Mouse (Mus musculus): ENCODE data around the gene Gal3st2. TPM values are rescaled to one million over a fixed set of nuclear protein-coding genes. Genes with fewer than 3 reads are reported as not detected.
"Not testable (repeated sequence)": the region's sequence is repeated elsewhere in the genome, so short reads cannot be mapped to it uniquely, and the experiment has no call there.

The Gal3st2 gene
- under 1 TPM; 0.12 to 0.56 TPM for total RNA-seq (2021)
- long read RNA-seq, experiment 1, result 0 reads
- long read RNA-seq, experiment 2, result 0 reads

DNA sequence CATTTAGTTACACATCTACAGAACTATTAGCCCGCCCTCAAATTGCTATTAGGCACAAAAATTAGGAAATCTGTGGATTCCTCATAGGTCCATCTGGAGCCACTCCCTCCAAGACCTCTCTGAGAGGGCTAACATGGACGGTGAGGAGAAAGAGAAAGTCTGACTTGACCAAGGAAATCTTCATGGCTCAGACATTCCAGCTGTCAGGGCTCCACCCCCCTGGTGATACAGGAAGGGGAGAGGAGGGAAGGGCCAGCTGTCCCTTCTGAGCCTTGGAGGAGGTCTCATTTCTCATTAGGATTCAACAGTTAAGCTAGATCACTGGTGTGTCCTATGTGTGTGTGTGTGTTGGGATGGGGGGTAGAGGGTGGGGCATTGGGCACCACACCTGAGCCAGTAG is at the start of gene Gal3st2:
Gene Gal3st2 (plus strand): TSS at position 259 of the 400 bp plus-strand sequence.
- not testable (repeated sequence) for H3K4me3 ChIP-seq; DNase-seq (ENCODE audit: low spot score in 2 of 2); H3K27ac ChIP-seq

DNA sequence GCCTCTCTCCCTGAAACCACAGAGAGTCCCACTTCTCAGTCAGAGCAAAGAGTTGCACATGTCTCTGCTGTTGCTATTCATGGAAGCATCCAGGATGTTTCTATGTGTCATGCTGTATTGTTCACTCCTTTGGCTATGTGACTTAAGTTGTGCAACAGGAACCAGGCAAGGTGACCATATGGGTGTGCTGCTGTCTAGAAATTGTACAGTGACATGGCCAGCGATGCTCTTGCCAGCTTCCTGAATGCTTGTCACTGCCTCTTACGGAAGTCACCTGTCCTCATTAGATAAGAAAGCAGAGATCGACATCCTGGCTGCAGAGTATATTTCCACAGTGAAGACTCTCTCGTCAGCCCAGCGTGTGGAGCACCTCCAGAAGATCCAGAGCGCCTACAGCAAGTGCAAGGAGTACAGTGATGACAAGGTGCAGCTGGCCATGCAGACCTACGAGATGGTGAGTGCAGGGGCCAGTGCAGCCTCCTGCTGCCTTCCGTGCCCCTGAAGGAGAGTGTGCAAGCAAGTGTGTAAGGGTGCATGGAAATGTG is 49.5 kb upstream of the Gal3st2 start:
- no peak overlapping the region for H3K27ac ChIP-seq
- no peak for DNase-seq (ENCODE audit: low spot score in 2 of 2)
- TF ChIP-seq CTCF (conservative IDR thresholded peaks at IDR 0.05), result no peak

DNA sequence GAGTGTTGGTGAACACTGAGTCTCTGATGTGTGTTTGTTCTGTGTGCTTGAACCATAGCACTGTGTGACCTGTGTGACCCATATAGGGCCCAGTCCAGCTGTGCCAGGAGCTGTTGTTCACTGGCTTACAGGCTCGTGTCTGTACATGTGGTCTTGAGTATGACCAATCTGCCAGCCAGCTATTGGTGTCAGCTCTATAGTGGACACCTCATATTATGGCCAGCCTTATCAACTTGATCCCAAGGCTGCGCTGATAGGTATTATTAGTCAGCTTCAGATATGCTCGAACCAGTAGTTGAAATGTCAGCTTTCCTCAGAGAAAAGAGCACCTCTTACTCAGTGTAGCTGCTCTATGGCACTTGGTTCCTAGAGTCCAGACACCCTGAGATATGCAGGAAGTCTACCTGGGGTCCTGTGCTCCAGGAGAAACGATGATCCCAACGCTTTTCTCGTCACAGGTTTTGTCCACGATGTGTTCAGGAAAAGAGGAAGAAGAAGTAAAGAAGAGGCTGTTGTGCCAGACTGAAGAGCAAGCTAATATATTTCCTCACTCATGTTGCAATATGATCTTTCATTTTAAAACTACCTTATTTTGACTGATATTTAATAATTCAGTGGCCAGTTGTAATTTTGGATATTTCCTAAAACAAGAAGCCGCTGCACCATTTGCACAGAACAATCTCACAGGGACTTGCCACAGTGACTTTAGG is 43.1 kb upstream of the Gal3st2 start:
- no peak overlapping the region for H3K4me3 ChIP-seq
- no peak overlapping the region for H3K27ac ChIP-seq
- TF ChIP-seq CTCF (conservative IDR thresholded peaks at IDR 0.05), result no peak
- no peak for DNase-seq (ENCODE audit: low spot score in 2 of 2)

More for the DNA sequence above, 49.5 kb upstream of the Gal3st2 start:
- no peak overlapping the region for H3K4me3 ChIP-seq

DNA sequence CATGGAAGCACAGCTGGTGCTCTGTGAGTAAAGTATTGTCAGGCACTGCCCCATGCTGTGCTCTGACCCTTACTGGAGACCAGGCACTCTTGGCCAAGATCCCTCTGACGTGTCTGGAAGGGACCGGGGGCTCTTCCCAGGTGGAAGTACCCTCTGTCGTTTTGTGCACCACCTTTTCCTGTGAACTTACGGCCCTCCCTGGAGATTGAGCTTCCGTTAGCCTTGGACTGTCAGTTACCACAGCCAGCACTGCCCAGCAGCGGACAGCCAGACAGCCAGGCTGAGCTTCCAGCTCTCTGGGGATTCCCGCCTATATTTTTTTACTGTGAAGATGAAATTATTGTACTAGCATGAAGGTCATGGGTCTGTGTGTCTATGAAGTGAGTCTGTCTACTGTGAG is 42.4 kb upstream of the Gal3st2 start:
- DNase-seq (ENCODE audit: low spot score in 2 of 2), result no peak
- H3K4me3 ChIP-seq, result no peak overlapping the region
- H3K27ac ChIP-seq, result no peak overlapping the region
- no peak for TF ChIP-seq CTCF (conservative IDR thresholded peaks at IDR 0.05)

DNA sequence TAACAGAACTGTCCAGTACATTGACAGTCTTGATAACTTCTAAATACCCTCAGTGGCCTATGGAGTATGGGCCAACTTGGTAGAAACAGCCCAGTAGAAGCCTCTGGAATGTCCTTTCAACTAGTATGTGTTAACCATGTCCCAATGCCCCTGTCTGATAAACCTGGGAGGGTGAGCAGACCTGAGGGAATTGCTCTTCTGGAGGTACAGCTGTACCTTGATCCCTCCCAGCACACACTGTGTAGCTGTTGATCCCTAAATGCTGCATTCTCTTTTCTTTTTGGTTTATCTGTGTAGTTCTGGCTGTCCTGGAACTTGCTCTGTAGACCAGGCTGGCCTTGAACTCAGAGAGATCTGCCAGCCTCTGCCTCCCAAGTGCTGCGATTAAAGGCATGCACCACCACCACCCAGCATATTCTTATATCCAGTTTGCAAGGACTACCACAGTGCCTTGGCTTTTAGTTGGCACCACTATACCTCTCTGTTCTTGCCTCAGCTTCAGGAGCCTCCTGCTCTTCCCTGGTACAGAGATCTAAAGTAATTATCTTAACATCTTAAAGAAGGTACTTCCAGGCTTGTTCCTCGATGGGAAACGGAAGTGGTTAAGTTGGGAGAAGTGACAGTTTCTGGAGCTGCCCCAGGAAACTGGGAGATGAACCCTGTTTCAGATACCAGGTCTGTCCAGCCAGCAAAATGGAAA is 37.2 kb upstream of the Gal3st2 start:
- no peak overlapping the region for H3K4me3 ChIP-seq
- peak overlapping the region; percentile 99 for H3K27ac ChIP-seq
- DNase-seq (ENCODE audit: low spot score in 2 of 2), result no peak
- no peak for TF ChIP-seq CTCF (conservative IDR thresholded peaks at IDR 0.05)

DNA sequence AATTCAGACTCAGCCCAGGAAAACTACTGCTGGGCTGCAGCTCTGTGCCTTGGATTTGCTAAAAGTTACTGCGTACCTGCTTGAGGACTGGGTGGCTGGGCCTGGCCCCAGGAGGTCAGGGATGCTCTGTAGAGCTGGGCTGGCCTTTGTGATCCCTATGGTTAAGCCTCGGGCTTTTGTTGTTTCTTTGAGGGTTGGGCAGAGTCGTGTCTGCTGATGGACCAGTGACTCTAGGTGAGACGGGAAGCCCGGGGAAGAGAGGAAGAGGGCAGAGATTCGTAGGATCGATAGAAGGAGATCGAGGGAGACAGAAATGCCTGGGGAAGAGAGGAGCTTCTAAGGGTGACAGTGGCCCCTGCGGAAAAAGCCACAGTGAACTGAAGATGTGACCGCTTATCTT is 36.5 kb upstream of the Gal3st2 start, which contains the start of gene D2hgdh:
Gene D2hgdh (plus strand): TSS at position 301 of the 400 bp plus-strand sequence.
- no peak for DNase-seq (ENCODE audit: low spot score in 2 of 2)
- Histone ChIP-seq H3K27ac (peak within 1 kb of the TSS; percentile 99), H3K4me3 (peak within 1 kb of the TSS; percentile 70)
- TF ChIP-seq CTCF (conservative IDR thresholded peaks at IDR 0.05), result no peak

DNA sequence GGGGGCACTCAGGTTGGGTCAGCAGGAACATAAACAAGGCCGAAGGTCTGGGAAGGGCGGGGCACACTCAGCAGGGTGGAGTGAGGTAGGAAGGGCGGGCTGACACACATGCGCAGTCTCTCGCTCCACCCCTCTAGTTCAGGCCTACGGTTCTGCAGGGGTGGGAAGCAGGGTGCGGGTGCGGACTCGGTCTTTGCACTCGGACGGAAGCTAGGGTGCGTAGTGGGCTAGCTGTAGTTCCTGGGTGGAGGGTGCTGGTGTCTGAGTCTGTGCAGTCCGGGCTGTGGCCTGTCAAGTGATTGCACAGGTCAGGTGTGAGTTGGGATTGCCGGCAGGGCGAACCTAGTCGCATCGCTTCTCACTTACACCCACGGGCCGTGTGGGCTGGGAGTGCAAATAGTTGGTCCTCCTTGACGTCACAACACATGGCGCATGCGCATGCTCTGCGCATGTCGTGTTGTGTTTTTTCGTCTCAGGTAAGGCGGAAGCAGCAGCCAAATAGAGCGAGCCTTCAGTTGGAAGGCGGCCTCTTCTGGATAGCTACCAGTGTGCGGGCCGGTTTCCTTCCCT is 35.9 kb upstream of the Gal3st2 start:
- Histone ChIP-seq H3K27ac (peak overlapping the region; percentile 99), H3K4me3 (peak overlapping the region; percentile 70)
- peak; percentile 94 to 95 for DNase-seq (ENCODE audit: low spot score in 2 of 2)
- peak; percentile 38 for TF ChIP-seq CTCF (conservative IDR thresholded peaks at IDR 0.05)

DNA sequence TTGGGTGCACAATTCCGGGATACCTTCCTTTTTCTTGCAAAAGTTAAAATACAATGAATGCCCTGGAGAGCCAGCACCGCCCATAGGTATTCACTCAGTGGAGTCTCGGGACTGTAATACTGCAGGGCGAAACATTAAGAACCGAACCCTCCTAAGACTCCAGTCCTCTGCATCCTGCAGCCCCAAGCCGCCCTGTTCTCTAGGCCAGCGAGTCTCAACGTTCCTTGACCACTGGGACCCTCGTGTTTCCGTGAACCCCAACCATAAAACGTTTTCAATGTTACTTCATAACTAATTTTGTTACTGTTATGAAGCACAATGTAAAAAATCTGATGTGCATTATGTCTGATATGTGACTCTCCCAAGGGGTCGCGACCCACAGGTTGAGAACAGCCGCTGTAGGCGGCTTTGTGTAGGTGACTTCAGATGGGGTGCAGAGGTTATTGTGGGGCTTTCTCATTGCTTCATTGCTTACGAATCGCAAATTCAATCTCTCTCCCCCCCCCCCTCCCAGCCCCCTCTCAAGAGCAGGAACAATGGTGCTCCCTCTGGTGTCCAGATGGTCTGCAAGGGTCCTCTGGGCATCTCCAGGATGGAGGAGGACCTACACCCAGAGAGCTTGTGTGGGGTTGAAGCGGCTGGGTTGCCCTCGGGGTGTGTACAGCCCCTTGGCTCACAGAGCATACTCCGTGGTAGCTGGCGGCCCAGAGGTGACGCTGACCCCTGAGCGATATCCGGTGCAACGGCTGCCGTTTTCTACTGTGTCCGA is 35.2 kb upstream of the Gal3st2 start:
- TF ChIP-seq CTCF (conservative IDR thresholded peaks at IDR 0.05), result peak; percentile 15; the same call in 1 of the 2 replicates

DNA sequence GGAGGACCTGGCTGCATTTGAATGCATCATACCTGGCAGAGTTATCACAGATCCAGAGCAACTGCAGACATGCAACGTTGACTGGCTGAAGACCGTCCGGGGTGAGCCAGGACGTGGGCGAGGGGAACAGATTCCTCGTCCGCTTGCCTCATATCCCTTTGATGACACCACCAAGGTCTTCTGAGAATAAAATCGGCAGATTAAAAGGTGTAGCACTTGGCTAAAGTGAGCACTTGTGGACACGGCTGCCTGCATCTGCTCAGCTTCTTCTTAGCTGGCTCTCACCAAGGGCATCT is 34.6 kb upstream of the Gal3st2 start:
- Histone ChIP-seq H3K27ac (no peak overlapping the region), H3K4me3 (no peak overlapping the region)
- DNase-seq (ENCODE audit: low spot score in 2 of 2), result no peak
- TF ChIP-seq CTCF (conservative IDR thresholded peaks at IDR 0.05), result no peak

More for the DNA sequence above, 35.2 kb upstream of the Gal3st2 start:
- no peak for DNase-seq (ENCODE audit: low spot score in 2 of 2)
- Histone ChIP-seq H3K4me3 (peak overlapping the region; percentile 70), H3K27ac (peak overlapping the region; percentile 99)

DNA sequence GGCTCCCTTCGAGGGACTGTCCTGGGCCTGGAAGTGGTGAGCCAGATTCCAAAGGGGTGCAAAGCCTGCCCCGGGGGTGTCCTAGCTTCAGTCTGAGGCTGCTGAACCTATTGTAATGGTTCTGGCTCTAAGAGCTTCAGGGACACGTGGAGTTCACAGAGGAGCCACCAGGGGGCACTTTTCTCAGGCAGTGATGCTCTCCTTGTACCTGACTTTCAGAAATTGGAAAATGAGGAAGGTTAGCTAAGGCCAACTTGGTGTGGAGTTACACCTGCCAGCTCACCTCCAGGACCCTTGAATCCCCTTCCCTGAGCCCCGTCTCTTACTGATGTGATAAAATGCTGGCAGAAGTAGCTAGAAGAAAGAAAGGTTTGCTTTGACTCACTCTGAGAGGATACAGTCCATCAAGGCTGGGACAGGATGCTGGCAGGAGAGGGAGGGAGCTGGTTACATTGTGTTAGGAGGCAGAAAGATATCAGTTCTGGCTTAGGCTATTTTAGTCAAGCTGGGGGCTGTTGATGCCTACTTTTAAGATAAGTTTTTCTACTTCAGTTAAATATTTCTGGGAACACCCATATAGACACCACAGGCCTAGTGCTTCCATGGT is 28.2 kb upstream of the Gal3st2 start:
- H3K27ac ChIP-seq; H3K4me3 ChIP-seq; DNase-seq (ENCODE audit: low spot score in 2 of 2): not testable (repeated sequence)
- peak; percentile 62 for TF ChIP-seq CTCF (conservative IDR thresholded peaks at IDR 0.05)

DNA sequence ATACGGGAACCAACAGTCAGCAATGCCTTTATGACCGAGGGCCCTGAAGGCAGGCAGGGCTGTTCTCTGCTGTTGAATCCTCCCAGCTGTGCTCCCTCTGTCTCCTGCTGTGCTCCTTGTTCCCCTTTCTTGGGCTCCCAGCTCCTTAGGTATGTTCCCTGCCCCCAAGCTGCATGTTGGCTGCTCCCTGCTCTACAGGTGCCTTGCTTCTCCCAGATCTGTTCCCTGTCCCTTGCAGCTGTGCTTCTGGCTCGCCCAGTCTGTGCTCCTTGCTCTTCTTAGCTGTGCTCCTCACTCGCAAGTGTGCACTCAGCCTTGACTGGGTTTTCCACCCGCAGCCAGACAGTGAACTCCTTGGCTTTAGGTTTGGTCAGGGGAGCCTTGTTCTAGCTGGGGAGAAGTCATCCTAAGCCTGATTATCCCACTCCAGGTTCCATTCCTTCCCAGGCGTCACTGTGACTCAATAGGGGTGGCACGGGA is 26.4 kb upstream of the Gal3st2 start:
- no peak overlapping the region for H3K27ac ChIP-seq
- H3K4me3 ChIP-seq, result no peak overlapping the region
- no peak for DNase-seq (ENCODE audit: low spot score in 2 of 2)
- TF ChIP-seq CTCF (conservative IDR thresholded peaks at IDR 0.05), result no peak

DNA sequence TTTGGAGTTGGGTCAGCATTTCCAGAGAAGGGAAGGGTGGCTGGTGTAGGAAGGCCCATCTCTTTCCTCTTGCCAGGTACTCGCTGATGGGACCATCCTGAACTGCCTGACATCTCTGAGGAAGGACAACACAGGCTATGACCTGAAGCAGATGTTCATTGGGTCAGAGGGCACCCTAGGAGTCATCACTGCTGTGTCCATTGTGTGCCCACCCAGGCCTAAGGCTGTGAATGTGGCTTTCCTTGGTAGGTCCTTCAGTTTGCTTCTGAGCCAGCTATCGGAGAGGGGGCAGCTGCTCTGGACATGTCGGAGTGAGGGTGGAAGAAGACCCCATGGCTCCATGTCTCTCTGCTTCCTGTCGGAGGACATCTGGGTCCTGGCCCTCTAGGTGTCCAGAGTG is 25.9 kb upstream of the Gal3st2 start:
- H3K27ac ChIP-seq, result no peak overlapping the region
- no peak for DNase-seq (ENCODE audit: low spot score in 2 of 2)
- H3K4me3 ChIP-seq, result no peak overlapping the region
- TF ChIP-seq CTCF (conservative IDR thresholded peaks at IDR 0.05), result no peak
